Mouse (Mus musculus): ENCODE results near the gene Alpl.

GRCm38 (mm10) chr4:137732361-137732760 is 63.8 kb downstream of the Alpl start:
- TF ChIP-seq MYOG (IDR thresholded peaks at IDR 0.05; ENCODE audit: control insufficient read depth in 1 of 3, insufficient read depth in 1 of 3, insufficient read length in 2 of 3, low read depth in 2 of 3) (no peak), POLR2A (IDR thresholded peaks at IDR 0.05; ENCODE audit: insufficient read length, low read depth) (no peak), MAX (IDR thresholded peaks at IDR 0.05; ENCODE audit: low read depth) (no peak), E2F4 (IDR thresholded peaks at IDR 0.05; ENCODE audit: insufficient read depth) (no peak), CEBPB (IDR thresholded peaks at IDR 0.05; ENCODE audit: insufficient read depth, poor library complexity, severe bottlenecking) (no peak), USF1 (IDR thresholded peaks at IDR 0.05; ENCODE audit: low read depth) (no peak), TCF12 (IDR thresholded peaks at IDR 0.05; ENCODE audit: insufficient read depth, poor library complexity, severe bottlenecking) (no peak), MYOD1 (IDR thresholded peaks at IDR 0.05; ENCODE audit: control insufficient read depth in 1 of 3, insufficient read length in 2 of 3, low read depth in 2 of 3) (no peak), POLR2AphosphoS2 (IDR thresholded peaks at IDR 0.05; ENCODE audit: insufficient read length, low read depth) (no peak), SRF (IDR thresholded peaks at IDR 0.05; ENCODE audit: control insufficient read depth, insufficient read length, low read depth) (no peak), TCF3 (IDR thresholded peaks at IDR 0.05; ENCODE audit: insufficient read length, low read depth) (no peak), REST (IDR thresholded peaks at IDR 0.05; ENCODE audit: insufficient read depth, insufficient read length) (no peak)

Data from myocyte (in vitro differentiated cells).